Mouse (Mus musculus): ENCODE data around the gene Adgrl3. TPM values are rescaled to one million over a fixed set of nuclear protein-coding genes. Genes with fewer than 3 reads are reported as not detected.

Adgrl3 gene
- polyA plus RNA-seq, 1 experiment from 2014 or later, result 64.6 TPM

- no peak overlapping the region for H3K4me2 ChIP-seq
- no peak for ATAC-seq (ENCODE audit: low FRiP score)
- H3K9ac ChIP-seq, result no peak overlapping the region
- no peak overlapping the region for H3K27ac ChIP-seq
- no peak overlapping the region for H3K4me3 ChIP-seq
- no peaks in the 10 kb centered on the region for H3K27me3 ChIP-seq
- no peaks in the 10 kb centered on the region for H3K36me3 ChIP-seq
- H3K4me1 ChIP-seq (replicated peaks), result peaks cover 3% of the 10 kb centered on the region; the same call in 1 of the 2 replicates
- WGBS, result 70% methylated on average over 2 of the region's 2 CpGs
- H3K9me3 ChIP-seq, result no peaks in the 10 kb centered on the region
Measured at GRCm38 (mm10) chr5:81279246-81279645, 259.3 kb downstream of the Adgrl3 start.

GRCm38 (mm10) chr5:81285643-81286042, 265.7 kb downstream of the Adgrl3 start:
- Histone ChIP-seq H3K27me3 (no peaks in the 10 kb centered on the region), H3K9ac (no peak overlapping the region), H3K36me3 (no peaks in the 10 kb centered on the region), H3K4me3 (no peak overlapping the region), H3K27ac (0 out of 2 replicates have a peak overlapping the region, but pooled peaks have one; percentile 18), H3K9me3 (no peaks in the 10 kb centered on the region), H3K4me2 (no peak overlapping the region), H3K4me1 (replicated peaks) (peaks cover 5% of the 10 kb centered on the region; the same call in 1 of the 2 replicates)
- WGBS, result 22% methylated on average over 1 of the region's 1 CpGs
- no peak for ATAC-seq (ENCODE audit: low FRiP score)

GRCm38 (mm10) chr5:81301874-81302273, 281.9 kb downstream of the Adgrl3 start:
- no peaks in the 10 kb centered on the region for H3K27me3 ChIP-seq
- H3K27ac ChIP-seq, result no peak overlapping the region
- no peak for ATAC-seq (ENCODE audit: low FRiP score)
- H3K9ac ChIP-seq, result no peak overlapping the region
- H3K36me3 ChIP-seq, result no peaks in the 10 kb centered on the region
- no peaks in the 10 kb centered on the region for H3K9me3 ChIP-seq
- no peaks in the 10 kb centered on the region for H3K4me1 ChIP-seq (replicated peaks)
- no peak overlapping the region for H3K4me2 ChIP-seq
- H3K4me3 ChIP-seq, result no peak overlapping the region

GRCm38 (mm10) chr5:81317406-81318112, 297.6 kb downstream of the Adgrl3 start:
- ATAC-seq (ENCODE audit: low FRiP score), result no peak
- no peaks in the 10 kb centered on the region for H3K9me3 ChIP-seq
- H3K36me3 ChIP-seq, result no peaks in the 10 kb centered on the region
- H3K4me2 ChIP-seq, result no peak overlapping the region
- H3K9ac ChIP-seq, result no peak overlapping the region
- H3K4me3 ChIP-seq, result no peak overlapping the region
- H3K27me3 ChIP-seq, result no peaks in the 10 kb centered on the region
- 98% methylated on average over 3 of the region's 3 CpGs for WGBS
- no peak overlapping the region for H3K27ac ChIP-seq
- no peaks in the 10 kb centered on the region for H3K4me1 ChIP-seq (replicated peaks)

GRCm38 (mm10) chr5:81321276-81321934, 301.5 kb downstream of the Adgrl3 start:
- no peak for ATAC-seq (ENCODE audit: low FRiP score)
- H3K4me2 ChIP-seq, result no peak overlapping the region
- no peak overlapping the region for H3K9ac ChIP-seq
- 81% methylated on average over 2 of the region's 2 CpGs for WGBS
- H3K36me3 ChIP-seq, result no peaks in the 10 kb centered on the region
- H3K27ac ChIP-seq, result no peak overlapping the region
- H3K27me3 ChIP-seq, result no peaks in the 10 kb centered on the region
- H3K4me3 ChIP-seq, result no peak overlapping the region
- no peaks in the 10 kb centered on the region for H3K9me3 ChIP-seq
- no peaks in the 10 kb centered on the region for H3K4me1 ChIP-seq (replicated peaks)

- Histone ChIP-seq H3K4me3 (no peak overlapping the region), H3K36me3 (no peaks in the 10 kb centered on the region), H3K4me2 (no peak overlapping the region), H3K9ac (no peak overlapping the region), H3K4me1 (replicated peaks) (no peaks in the 10 kb centered on the region), H3K27ac (no peak overlapping the region), H3K27me3 (no peaks in the 10 kb centered on the region), H3K9me3 (no peaks in the 10 kb centered on the region)
- 92% methylated on average over 4 of the region's 4 CpGs for WGBS
- ATAC-seq (ENCODE audit: low FRiP score), result no peak
Measured at GRCm38 (mm10) chr5:81322064-81322463, 302.1 kb downstream of the Adgrl3 start.

GRCm38 (mm10) chr5:81326916-81327315, 307.0 kb downstream of the Adgrl3 start:
- H3K9ac ChIP-seq, result no peak overlapping the region
- peaks cover 4% of the 10 kb centered on the region for H3K4me1 ChIP-seq (replicated peaks)
- no peaks in the 10 kb centered on the region for H3K36me3 ChIP-seq
- no peaks in the 10 kb centered on the region for H3K27me3 ChIP-seq
- no peak overlapping the region for H3K4me3 ChIP-seq
- 79% methylated on average over 4 of the region's 4 CpGs for WGBS
- H3K9me3 ChIP-seq, result no peaks in the 10 kb centered on the region
- no peak overlapping the region for H3K27ac ChIP-seq
- H3K4me2 ChIP-seq, result no peak overlapping the region
- no peak for ATAC-seq (ENCODE audit: low FRiP score)

- H3K9ac ChIP-seq, result no peak overlapping the region
- peaks cover 4% of the 10 kb centered on the region for H3K4me1 ChIP-seq (replicated peaks)
- no peaks in the 10 kb centered on the region for H3K36me3 ChIP-seq
- 88% methylated on average over 1 of the region's 1 CpGs for WGBS
- H3K9me3 ChIP-seq, result no peaks in the 10 kb centered on the region
- no peak overlapping the region for H3K4me3 ChIP-seq
- H3K27me3 ChIP-seq, result no peaks in the 10 kb centered on the region
- no peak overlapping the region for H3K4me2 ChIP-seq
- ATAC-seq (ENCODE audit: low FRiP score), result no peak
- no peak overlapping the region for H3K27ac ChIP-seq
Measured at GRCm38 (mm10) chr5:81327392-81327791, 307.5 kb downstream of the Adgrl3 start.

GRCm38 (mm10) chr5:81329571-81329971, 309.6 kb downstream of the Adgrl3 start:
- H3K4me1 ChIP-seq (replicated peaks), result peaks cover 4% of the 10 kb centered on the region
- H3K4me3 ChIP-seq, result no peak overlapping the region
- ATAC-seq (ENCODE audit: low FRiP score), result 0 out of 2 replicates have a peak, but pooled peaks have one; percentile 13
- no peaks in the 10 kb centered on the region for H3K9me3 ChIP-seq
- H3K27ac ChIP-seq, result no peak overlapping the region
- 20% methylated on average over 18 of the region's 18 CpGs for WGBS
- no peak overlapping the region for H3K9ac ChIP-seq
- H3K36me3 ChIP-seq, result no peaks in the 10 kb centered on the region
- H3K4me2 ChIP-seq, result peak overlapping the region; percentile 36
- no peaks in the 10 kb centered on the region for H3K27me3 ChIP-seq

GRCm38 (mm10) chr5:81344330-81344729, 324.4 kb downstream of the Adgrl3 start:
- H3K9ac ChIP-seq, result no peak overlapping the region
- peak overlapping the region; percentile 52 for H3K27ac ChIP-seq
- 0 out of 2 replicates have a peak, but pooled peaks have one; percentile 43 for ATAC-seq (ENCODE audit: low FRiP score)
- H3K4me1 ChIP-seq (replicated peaks), result peaks cover 14% of the 10 kb centered on the region
- no peak overlapping the region for H3K4me3 ChIP-seq
- 32% methylated on average over 1 of the region's 1 CpGs for WGBS
- H3K27me3 ChIP-seq, result no peaks in the 10 kb centered on the region
- no peaks in the 10 kb centered on the region for H3K36me3 ChIP-seq
- no peak overlapping the region for H3K4me2 ChIP-seq
- H3K9me3 ChIP-seq, result no peaks in the 10 kb centered on the region

- 52% methylated on average over 3 of the region's 3 CpGs for WGBS
Measured at GRCm38 (mm10) chr5:81345096-81345435, 325.1 kb downstream of the Adgrl3 start.

GRCm38 (mm10) chr5:81345436-81346131, 325.6 kb downstream of the Adgrl3 start:
- Histone ChIP-seq H3K4me3 (no peak overlapping the region), H3K4me2 (no peak overlapping the region), H3K9me3 (no peaks in the 10 kb centered on the region), H3K27ac (peak overlapping the region; percentile 6; the same call in 1 of the 2 replicates), H3K9ac (no peak overlapping the region), H3K4me1 (replicated peaks) (peaks cover 14% of the 10 kb centered on the region), H3K36me3 (no peaks in the 10 kb centered on the region), H3K27me3 (no peaks in the 10 kb centered on the region)
- ATAC-seq (ENCODE audit: low FRiP score), result peak; percentile 55
- WGBS, result 42% methylated on average over 9 of the region's 9 CpGs

More at GRCm38 (mm10) chr5:81345096-81345435, 325.1 kb downstream of the Adgrl3 start:
- peaks cover 14% of the 10 kb centered on the region for H3K4me1 ChIP-seq (replicated peaks)
- H3K36me3 ChIP-seq, result no peaks in the 10 kb centered on the region
- H3K9me3 ChIP-seq, result no peaks in the 10 kb centered on the region
- H3K4me3 ChIP-seq, result no peak overlapping the region
- H3K9ac ChIP-seq, result no peak overlapping the region
- peak; percentile 22; the same call in 1 of the 2 replicates for ATAC-seq (ENCODE audit: low FRiP score)
- no peak overlapping the region for H3K4me2 ChIP-seq
- H3K27ac ChIP-seq, result no peak overlapping the region
- no peaks in the 10 kb centered on the region for H3K27me3 ChIP-seq
